Mouse (Mus musculus) lung, embryonic 15.5 days (tissue): Measurements from ENCODE around the gene Tle3. TPM values are rescaled to one million over a fixed set of nuclear protein-coding genes. Genes with fewer than 3 reads are reported as not detected.

Source experiments
- ATAC-seq: fragments of 200-750 bp; cut with Nextera tagmentation; 2 replicates; pipeline ENCODE4 v1.8.0; 2017; ENCODE audit warnings: moderate number of reproducible peaks, borderline replicate concordance; ENCODE audit not compliant: low FRiP score, low TSS enrichment; ENCODE audit errors: extremely low read depth
- H3K27ac ChIP-seq: fragments of 300-500 bp; sonication (generic); 2 replicates; pipeline ENCODE4 v1.5.1; 2015; ENCODE audit warnings: moderate library complexity, mild to moderate bottlenecking, inconsistent platforms
- H3K27me3 ChIP-seq: fragments of 300-500 bp; sonication (generic); 2 replicates; pipeline ENCODE4 v1.6.1; 2015; ENCODE audit warnings: inconsistent platforms
- H3K36me3 ChIP-seq: fragments of 300-500 bp; sonication (generic); 2 replicates; pipeline ENCODE4 v1.6.1; 2015; ENCODE audit warnings: inconsistent platforms
- H3K4me1 ChIP-seq: fragments of 300-500 bp; sonication (generic); 2 replicates; pipeline ENCODE4 v1.6.1; 2015; ENCODE audit warnings: inconsistent platforms
- H3K4me2 ChIP-seq: fragments of 300-500 bp; sonication (generic); 2 replicates; pipeline ENCODE4 v1.6.1; 2015; ENCODE audit warnings: inconsistent platforms, mild to moderate bottlenecking, moderate library complexity
- H3K4me3 ChIP-seq: fragments of 300-500 bp; sonication (generic); 2 replicates; pipeline ENCODE4 v1.5.1; 2015; ENCODE audit warnings: mild to moderate bottlenecking, inconsistent platforms
- H3K9ac ChIP-seq: fragments of 300-500 bp; sonication (generic); 2 replicates; pipeline ENCODE4 v1.6.1; 2015; ENCODE audit warnings: inconsistent platforms
- H3K9me3 ChIP-seq: fragments of 300-500 bp; sonication (generic); 2 replicates; pipeline ENCODE4 v1.6.1; 2016; ENCODE audit warnings: inconsistent platforms
- WGBS: fragments of 180-500 bp; shearing (Covaris S2); methylation state at CpG from one replicate; pipeline ENCODE4 v1.1.7; 2015; 5-methylcytosine and 5-hydroxymethylcytosine counted together
- polyA plus RNA-seq: library from polyadenylated mRNA; unstranded; fragments of >200 nt; fragmentation: Nextera tagmentation; extraction: Ambion mirVana; gene quantifications from 2 replicates; pipeline ENCODE4 v1.2.1, GENCODE M21; 2015

The Tle3 gene
- polyA plus RNA-seq, 1 experiment from 2014 or later, result 27.1 TPM

- ATAC-seq, result 0 out of 2 replicates have a peak, but pooled peaks have one; percentile 1
- Histone ChIP-seq H3K4me1 (peaks cover 64% of the 10 kb centered on the region), H3K27me3 (peaks cover 11% of the 10 kb centered on the region; the same call in 1 of the 2 replicates), H3K4me2 (peak overlapping the region; percentile 76), H3K4me3 (peak overlapping the region; percentile 93), H3K9ac (peak overlapping the region; percentile 55), H3K9me3 (no peaks in the 10 kb centered on the region), H3K36me3 (peaks cover 4% of the 10 kb centered on the region; the same call in 1 of the 2 replicates), H3K27ac (peak overlapping the region; percentile 96)
- under 1% methylated on average over 66 of the region's 66 CpGs for WGBS
These were observed 1.0 kb upstream of the Tle3 start for GRCm38 (mm10) chr9:61370889-61371754.

- ATAC-seq, result peak; percentile 12
- 3% methylated on average over 42 of the region's 42 CpGs for WGBS
- H3K4me1 ChIP-seq, result peaks cover 67% of the 10 kb centered on the region
These were observed 377 bp downstream of the Tle3 start for GRCm38 (mm10) chr9:61372510-61372975.

GRCm38 (mm10) chr9:61372976-61373633 is 939 bp downstream of the Tle3 start:
- under 1% methylated on average over 50 of the region's 66 CpGs for WGBS
- Histone ChIP-seq H3K36me3 (peaks cover 9% of the 10 kb centered on the region; the same call in 1 of the 2 replicates), H3K27me3 (no peaks in the 10 kb centered on the region), H3K9me3 (no peaks in the 10 kb centered on the region), H3K27ac (peak overlapping the region; percentile 96), H3K4me1 (peaks cover 67% of the 10 kb centered on the region), H3K4me2 (peak overlapping the region; percentile 76), H3K4me3 (peak overlapping the region; percentile 93), H3K9ac (peak overlapping the region; percentile 78)
- no peak for ATAC-seq

More at GRCm38 (mm10) chr9:61372510-61372975, 377 bp downstream of the Tle3 start:
- Histone ChIP-seq H3K36me3 (peaks cover 9% of the 10 kb centered on the region; the same call in 1 of the 2 replicates), H3K27me3 (no peaks in the 10 kb centered on the region), H3K9me3 (no peaks in the 10 kb centered on the region), H3K4me3 (peak overlapping the region; percentile 93), H3K27ac (peak overlapping the region; percentile 96), H3K4me2 (peak overlapping the region; percentile 76), H3K9ac (peak overlapping the region; percentile 78)

- WGBS, result under 1% methylated on average over 23 of the region's 23 CpGs
- Histone ChIP-seq H3K4me1 (peaks cover 68% of the 10 kb centered on the region), H3K9me3 (no peaks in the 10 kb centered on the region), H3K4me2 (peak overlapping the region; percentile 76), H3K27ac (peak overlapping the region; percentile 96), H3K4me3 (peak overlapping the region; percentile 93), H3K27me3 (no peaks in the 10 kb centered on the region; the same call in 1 of the 2 replicates), H3K36me3 (peaks cover 12% of the 10 kb centered on the region), H3K9ac (peak overlapping the region; percentile 78)
- ATAC-seq, result no peak
These were observed 1.4 kb downstream of the Tle3 start for GRCm38 (mm10) chr9:61373634-61373941.

- Histone ChIP-seq H3K4me1 (peaks cover 68% of the 10 kb centered on the region), H3K36me3 (peaks cover 16% of the 10 kb centered on the region), H3K4me3 (peak overlapping the region; percentile 93), H3K9ac (peak overlapping the region; percentile 78), H3K4me2 (peak overlapping the region; percentile 76), H3K27ac (peak overlapping the region; percentile 96), H3K27me3 (no peaks in the 10 kb centered on the region; the same call in 1 of the 2 replicates), H3K9me3 (no peaks in the 10 kb centered on the region)
- 2% methylated on average over 50 of the region's 51 CpGs for WGBS
- no peak for ATAC-seq
These were observed 2.1 kb downstream of the Tle3 start for GRCm38 (mm10) chr9:61373942-61374900.

GRCm38 (mm10) chr9:61375002-61375401 is 2.8 kb downstream of the Tle3 start:
- no peaks in the 10 kb centered on the region; the same call in 1 of the 2 replicates for H3K27me3 ChIP-seq
- WGBS, result 25% methylated on average over 5 of the region's 5 CpGs

GRCm38 (mm10) chr9:61375802-61376561 is 3.8 kb downstream of the Tle3 start:
- H3K4me2 ChIP-seq, result peak overlapping the region; percentile 76
- no peak overlapping the region for H3K9ac ChIP-seq
- ATAC-seq, result no peak
- H3K36me3 ChIP-seq, result peaks cover 19% of the 10 kb centered on the region
- H3K4me1 ChIP-seq, result peaks cover 77% of the 10 kb centered on the region
- no peaks in the 10 kb centered on the region; the same call in 1 of the 2 replicates for H3K27me3 ChIP-seq
- H3K4me3 ChIP-seq, result peak overlapping the region; percentile 10; the same call in 1 of the 2 replicates
- 42% methylated on average over 11 of the region's 11 CpGs for WGBS
- H3K9me3 ChIP-seq, result no peaks in the 10 kb centered on the region
- H3K27ac ChIP-seq, result no peak overlapping the region

More at GRCm38 (mm10) chr9:61375002-61375401, 2.8 kb downstream of the Tle3 start:
- no peak for ATAC-seq
- H3K9me3 ChIP-seq, result no peaks in the 10 kb centered on the region
- H3K4me3 ChIP-seq, result peak overlapping the region; percentile 93
- H3K36me3 ChIP-seq, result peaks cover 19% of the 10 kb centered on the region
- H3K4me2 ChIP-seq, result peak overlapping the region; percentile 76
- H3K9ac ChIP-seq, result peak overlapping the region; percentile 78; the same call in 1 of the 2 replicates
- no peak overlapping the region for H3K27ac ChIP-seq
- H3K4me1 ChIP-seq, result peaks cover 68% of the 10 kb centered on the region

- no peak overlapping the region for H3K4me3 ChIP-seq
- H3K9ac ChIP-seq, result no peak overlapping the region
- 42% methylated on average over 3 of the region's 3 CpGs for WGBS
- no peaks in the 10 kb centered on the region; the same call in 1 of the 2 replicates for H3K27me3 ChIP-seq
- peaks cover 19% of the 10 kb centered on the region for H3K36me3 ChIP-seq
- no peak for ATAC-seq
- H3K9me3 ChIP-seq, result no peaks in the 10 kb centered on the region
- 0 out of 2 replicates have a peak overlapping the region, but pooled peaks have one; percentile 6 for H3K4me2 ChIP-seq
- H3K4me1 ChIP-seq, result peaks cover 77% of the 10 kb centered on the region
- no peak overlapping the region for H3K27ac ChIP-seq
These were observed 4.5 kb downstream of the Tle3 start for GRCm38 (mm10) chr9:61376650-61377049.

GRCm38 (mm10) chr9:61377706-61378479 is 5.7 kb downstream of the Tle3 start:
- ATAC-seq, result no peak
- Histone ChIP-seq H3K4me2 (peak overlapping the region; percentile 19; the same call in 1 of the 2 replicates), H3K27ac (no peak overlapping the region), H3K9me3 (no peaks in the 10 kb centered on the region), H3K27me3 (peaks cover under 1% of the 10 kb centered on the region; the same call in 1 of the 2 replicates), H3K4me1 (peaks cover 78% of the 10 kb centered on the region), H3K4me3 (no peak overlapping the region), H3K9ac (no peak overlapping the region), H3K36me3 (peaks cover 24% of the 10 kb centered on the region)
- 43% methylated on average over 9 of the region's 9 CpGs for WGBS

- WGBS, result 48% methylated on average over 8 of the region's 8 CpGs
- peaks cover 4% of the 10 kb centered on the region; the same call in 1 of the 2 replicates for H3K27me3 ChIP-seq
- no peak overlapping the region for H3K4me3 ChIP-seq
- peaks cover 24% of the 10 kb centered on the region for H3K36me3 ChIP-seq
- H3K9me3 ChIP-seq, result no peaks in the 10 kb centered on the region
- peaks cover 78% of the 10 kb centered on the region for H3K4me1 ChIP-seq
- H3K4me2 ChIP-seq, result no peak overlapping the region
- H3K9ac ChIP-seq, result no peak overlapping the region
- no peak overlapping the region for H3K27ac ChIP-seq
- no peak for ATAC-seq
These were observed 6.3 kb downstream of the Tle3 start for GRCm38 (mm10) chr9:61378516-61378915.
